Mouse (Mus musculus) intestine, embryonic 14.5 days (tissue): Measurements from ENCODE around the gene Kif24. TPM values are rescaled to one million over a fixed set of nuclear protein-coding genes. Genes with fewer than 3 reads are reported as not detected.

Experiments used
- ATAC-seq: fragments of 200-750 bp; cut with Nextera tagmentation; replicated peaks from 2 replicates; pipeline ENCODE4 v1.8.0; 2017; ENCODE audit warnings: low read depth, moderate number of reproducible peaks, moderate TSS enrichment, moderate library complexity; ENCODE audit not compliant: low FRiP score, low TSS enrichment
- DNase-seq: peaks from one replicate; pipeline ENCODE4 v3.0.0-alpha.2; 2018; ENCODE audit warnings: low spot score
- H3K27ac ChIP-seq: fragments of 300-500 bp; sonication (generic); 2 replicates; pipeline ENCODE4 v1.5.1; 2014; ENCODE audit warnings: low read depth, mild to moderate bottlenecking, control low read depth
- H3K27me3 ChIP-seq: fragments of 300-500 bp; sonication (generic); replicated peaks from 2 replicates; pipeline ENCODE4 v1.6.1; 2014; ENCODE audit warnings: low read length, control low read depth; ENCODE audit not compliant: control insufficient read depth, insufficient read depth
- H3K36me3 ChIP-seq: fragments of 300-500 bp; sonication (generic); 2 replicates; pipeline ENCODE4 v1.6.1; 2014; ENCODE audit warnings: low read length, control low read depth; ENCODE audit not compliant: control insufficient read depth, insufficient read depth
- H3K4me1 ChIP-seq: fragments of 300-500 bp; sonication (generic); replicated peaks from 2 replicates; pipeline ENCODE4 v1.6.1; 2014; ENCODE audit warnings: low read length, control low read depth, mixed read lengths; ENCODE audit not compliant: control insufficient read depth, insufficient read depth
- H3K4me2 ChIP-seq: fragments of 300-500 bp; sonication (generic); 2 replicates; pipeline ENCODE4 v1.6.1; 2014; ENCODE audit warnings: low read length
- H3K4me3 ChIP-seq: fragments of 300-500 bp; sonication (generic); 2 replicates; pipeline ENCODE4 v1.5.1; 2014; ENCODE audit warnings: low read depth, low read length, control low read depth, mixed read lengths
- H3K9ac ChIP-seq: fragments of 300-500 bp; sonication (generic); 2 replicates; pipeline ENCODE4 v1.6.1; 2014; ENCODE audit warnings: mild to moderate bottlenecking, low read length
- H3K9me3 ChIP-seq: fragments of 300-500 bp; sonication (generic); 2 replicates; pipeline ENCODE4 v1.6.1; 2016; ENCODE audit warnings: low read length, control low read depth; ENCODE audit not compliant: control insufficient read depth
- WGBS: fragments of 180-500 bp; shearing (Covaris S2); extraction: QIAGEN DNeasy Blood & Tissue Kit; methylation state at CpG from one replicate; pipeline ENCODE4 v1.1.7; 2014; 5-methylcytosine and 5-hydroxymethylcytosine counted together
- polyA plus RNA-seq: library from polyadenylated mRNA; unstranded; fragments of >200 nt; fragmentation: Nextera tagmentation; extraction: Ambion mirVana; gene quantifications from 2 replicates; pipeline ENCODE4 v1.2.1, GENCODE M21; 2014

The Kif24 gene
- polyA plus RNA-seq, 1 experiment from 2014 or later, result 5.9 TPM

DNA sequence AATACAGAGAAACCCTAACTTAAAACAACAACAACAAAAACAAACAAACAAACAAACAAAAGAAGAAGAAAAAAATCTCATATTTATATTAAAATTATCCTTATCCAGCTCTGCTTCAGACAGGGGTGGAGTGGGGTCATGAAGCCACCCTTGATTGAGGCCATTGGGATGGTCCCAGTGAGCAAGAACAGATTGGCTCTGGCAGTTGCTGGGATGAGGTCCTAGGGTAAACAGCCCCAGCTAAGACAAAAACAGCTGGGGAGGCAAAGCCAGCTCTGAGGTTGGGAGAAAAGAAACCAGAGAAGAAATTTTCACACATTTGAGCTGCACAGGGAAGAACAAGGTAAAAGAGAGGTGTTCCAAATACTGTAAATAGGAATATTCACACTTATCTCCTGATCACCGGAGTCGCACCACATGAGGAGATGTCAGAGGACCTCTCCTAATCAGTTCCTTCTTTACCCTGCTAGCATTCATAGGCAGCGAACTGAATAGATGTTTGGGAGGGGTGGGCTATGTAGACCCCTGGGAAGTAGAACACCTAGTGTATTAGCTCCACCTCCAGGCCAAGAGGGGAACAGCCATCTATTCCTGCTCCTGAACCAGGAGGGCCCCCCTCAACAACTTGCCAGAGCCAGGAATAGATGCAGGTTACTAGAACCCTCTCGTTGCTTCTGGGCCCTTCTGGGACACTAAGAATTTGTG is 14.2 kb upstream of the Kif24 start:
- ATAC-seq, result no peak
- H3K27ac ChIP-seq, result peak overlapping the region; percentile 23; the same call in 1 of the 2 replicates
- WGBS, result 72% methylated on average over 4 of the region's 4 CpGs

DNA sequence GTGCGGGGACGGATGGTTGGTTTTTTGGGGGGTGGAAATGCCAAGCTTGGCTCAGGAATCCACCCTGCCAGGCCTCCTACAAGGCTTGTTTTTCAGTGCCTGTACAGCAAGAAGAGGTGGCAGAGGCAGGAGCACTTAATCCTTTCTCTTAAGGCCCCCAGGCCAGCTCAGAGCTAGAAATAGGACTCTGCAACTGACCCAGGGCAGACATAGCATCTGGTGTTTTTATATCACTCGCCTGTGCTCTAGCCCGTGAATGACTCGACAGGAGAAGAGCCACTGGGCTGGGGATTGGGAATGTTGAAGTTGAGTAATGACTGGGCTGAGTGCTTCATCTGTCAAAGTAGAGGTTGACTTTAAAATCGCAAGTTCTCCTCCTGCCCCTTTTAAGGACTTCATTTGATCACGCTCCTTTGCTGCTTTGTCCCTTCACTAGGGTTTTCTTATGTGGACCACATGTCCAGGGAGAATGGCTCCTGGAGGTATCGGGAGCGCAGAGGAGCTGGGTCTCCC is 13.0 kb upstream of the Kif24 start:
- no peak overlapping the region for H3K4me2 ChIP-seq
- no peak for DNase-seq
- no peak overlapping the region for H3K9ac ChIP-seq
- no peaks in the 10 kb centered on the region for H3K27me3 ChIP-seq
- H3K4me1 ChIP-seq, result peaks cover 11% of the 10 kb centered on the region
- 82% methylated on average over 9 of the region's 9 CpGs for WGBS
- no peaks in the 10 kb centered on the region for H3K36me3 ChIP-seq
- no peaks in the 10 kb centered on the region for H3K9me3 ChIP-seq
- H3K27ac ChIP-seq, result no peak overlapping the region
- no peak for ATAC-seq
- no peak overlapping the region for H3K4me3 ChIP-seq

More for the DNA sequence above, 14.2 kb upstream of the Kif24 start:
- Histone ChIP-seq H3K36me3 (no peaks in the 10 kb centered on the region), H3K9ac (no peak overlapping the region), H3K4me3 (no peak overlapping the region), H3K4me1 (peaks cover 11% of the 10 kb centered on the region), H3K9me3 (no peaks in the 10 kb centered on the region), H3K27me3 (no peaks in the 10 kb centered on the region), H3K4me2 (no peak overlapping the region)
- no peak for DNase-seq

DNA sequence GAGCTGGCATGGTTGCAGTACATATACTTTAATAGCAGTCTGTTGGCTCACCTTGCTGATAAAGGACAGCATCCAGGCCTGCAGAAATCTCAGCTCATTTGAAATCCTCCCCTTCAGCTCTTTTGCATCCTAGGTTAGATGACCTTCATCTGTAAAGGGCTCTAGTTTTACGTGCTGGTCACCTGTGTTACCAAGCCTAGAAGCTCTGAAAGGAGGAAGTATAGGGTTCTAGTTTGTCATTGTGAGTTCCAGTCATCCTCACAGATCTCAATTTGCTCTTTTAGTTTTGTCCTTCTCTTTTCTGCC is 6.7 kb upstream of the Kif24 start:
- DNase-seq (no peak), ATAC-seq (no peak)
- no peaks in the 10 kb centered on the region for H3K9me3 ChIP-seq
- no peak overlapping the region for H3K27ac ChIP-seq
- no peaks in the 10 kb centered on the region for H3K27me3 ChIP-seq
- no peak overlapping the region for H3K4me3 ChIP-seq
- H3K36me3 ChIP-seq, result no peaks in the 10 kb centered on the region
- WGBS, result 89% methylated on average over 1 of the region's 1 CpGs
- H3K9ac ChIP-seq, result no peak overlapping the region
- H3K4me2 ChIP-seq, result no peak overlapping the region
- no peaks in the 10 kb centered on the region for H3K4me1 ChIP-seq

DNA sequence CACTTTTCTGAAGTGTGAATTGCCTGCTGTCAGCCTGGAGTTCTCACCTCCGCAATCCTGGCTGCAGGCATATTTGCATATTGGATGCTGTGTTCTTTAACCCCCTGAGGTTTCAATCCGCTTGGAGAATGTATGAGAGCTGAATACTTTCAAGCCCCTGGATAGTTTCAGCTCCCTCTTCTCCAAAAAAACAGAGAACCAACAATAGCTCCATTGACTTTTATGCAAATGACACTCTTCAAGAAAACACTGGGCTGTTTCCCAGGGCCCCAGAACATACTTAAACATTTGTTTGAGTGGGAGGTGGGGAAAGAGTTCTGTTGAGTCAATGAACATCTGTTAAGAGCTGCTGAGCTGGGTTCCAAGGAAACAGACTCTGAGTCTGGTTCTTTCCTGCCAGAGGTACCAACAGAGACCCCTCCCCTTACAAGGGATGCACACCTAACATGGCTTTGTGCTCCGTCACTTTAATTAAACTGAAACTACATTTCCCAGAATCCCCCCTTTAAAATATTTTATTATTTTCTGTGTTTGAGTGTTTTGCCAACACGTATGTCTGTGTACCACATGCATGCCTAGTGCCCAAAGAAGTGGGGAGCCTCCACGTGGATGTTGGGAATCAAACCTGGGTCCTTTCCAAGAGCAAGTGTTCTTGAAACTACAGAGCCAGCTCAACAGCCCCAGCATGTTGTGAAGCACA is 6.1 kb upstream of the Kif24 start:
- no peak overlapping the region for H3K9ac ChIP-seq
- H3K9me3 ChIP-seq, result no peaks in the 10 kb centered on the region
- no peak for ATAC-seq
- WGBS, result 49% methylated on average over 5 of the region's 5 CpGs
- no peaks in the 10 kb centered on the region for H3K36me3 ChIP-seq
- no peak overlapping the region for H3K27ac ChIP-seq
- no peak for DNase-seq
- H3K4me3 ChIP-seq, result no peak overlapping the region
- H3K27me3 ChIP-seq, result no peaks in the 10 kb centered on the region
- no peak overlapping the region for H3K4me2 ChIP-seq
- no peaks in the 10 kb centered on the region for H3K4me1 ChIP-seq

DNA sequence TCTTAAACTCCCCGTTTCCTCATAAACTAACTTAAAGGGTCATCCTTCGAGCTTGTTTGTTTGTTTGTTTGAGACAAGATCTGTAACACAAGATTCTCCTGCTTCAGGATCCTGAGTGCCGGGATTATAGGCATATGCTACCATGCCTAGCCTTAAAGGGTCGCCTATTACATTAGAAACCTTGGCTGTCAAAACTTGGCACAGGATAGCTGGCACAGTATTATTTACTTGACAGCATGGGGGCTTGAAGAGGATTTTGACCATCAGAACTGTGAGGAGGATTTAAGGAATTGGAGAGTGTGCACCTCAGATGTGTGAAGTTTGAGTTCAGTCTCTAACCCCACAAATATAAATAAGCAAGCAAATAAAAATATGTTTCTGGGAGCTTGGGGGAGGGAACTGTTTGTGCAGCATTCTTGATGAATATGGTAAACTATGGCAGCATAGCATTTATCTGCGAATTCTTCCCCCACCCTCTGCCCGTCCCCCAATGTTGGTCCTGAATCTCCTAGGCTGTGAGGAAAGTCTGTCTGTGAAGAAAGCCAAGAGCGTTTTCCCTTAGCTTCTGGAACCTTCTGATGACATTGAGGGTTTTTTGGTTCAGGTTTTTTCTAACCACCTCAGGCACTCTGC is 5.5 kb upstream of the Kif24 start:
- Histone ChIP-seq H3K4me1 (no peaks in the 10 kb centered on the region), H3K4me3 (no peak overlapping the region), H3K9me3 (no peaks in the 10 kb centered on the region), H3K4me2 (no peak overlapping the region), H3K27ac (no peak overlapping the region), H3K36me3 (no peaks in the 10 kb centered on the region), H3K9ac (no peak overlapping the region), H3K27me3 (no peaks in the 10 kb centered on the region)
- no peak for DNase-seq
- ATAC-seq, result no peak
- WGBS, result 62% methylated on average over 7 of the region's 7 CpGs

DNA sequence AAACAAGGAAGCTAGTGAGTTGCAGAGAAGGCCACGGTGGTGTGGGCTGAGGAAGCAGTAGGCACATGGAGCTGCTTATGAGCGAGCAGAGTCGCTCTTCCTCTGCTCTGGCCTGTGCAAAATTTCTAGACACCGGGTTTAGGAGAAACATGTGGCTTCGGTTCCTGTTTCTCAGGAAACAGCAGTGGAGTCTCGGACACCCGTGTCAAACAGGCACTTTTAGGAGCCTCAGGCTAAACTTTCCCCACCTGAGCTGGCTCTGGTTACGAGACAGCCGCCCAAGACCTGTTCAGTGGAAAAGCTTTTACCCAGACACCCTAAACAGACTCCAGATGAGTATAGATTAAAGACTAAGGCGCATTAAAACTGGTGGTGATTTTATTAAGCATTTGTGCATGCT is 4.5 kb upstream of the Kif24 start:
- Histone ChIP-seq H3K36me3 (no peaks in the 10 kb centered on the region), H3K4me2 (no peak overlapping the region), H3K9ac (no peak overlapping the region), H3K4me1 (no peaks in the 10 kb centered on the region), H3K9me3 (no peaks in the 10 kb centered on the region), H3K27me3 (no peaks in the 10 kb centered on the region), H3K27ac (no peak overlapping the region), H3K4me3 (no peak overlapping the region)
- no peak for DNase-seq
- no peak for ATAC-seq
- WGBS, result 86% methylated on average over 10 of the region's 10 CpGs

DNA sequence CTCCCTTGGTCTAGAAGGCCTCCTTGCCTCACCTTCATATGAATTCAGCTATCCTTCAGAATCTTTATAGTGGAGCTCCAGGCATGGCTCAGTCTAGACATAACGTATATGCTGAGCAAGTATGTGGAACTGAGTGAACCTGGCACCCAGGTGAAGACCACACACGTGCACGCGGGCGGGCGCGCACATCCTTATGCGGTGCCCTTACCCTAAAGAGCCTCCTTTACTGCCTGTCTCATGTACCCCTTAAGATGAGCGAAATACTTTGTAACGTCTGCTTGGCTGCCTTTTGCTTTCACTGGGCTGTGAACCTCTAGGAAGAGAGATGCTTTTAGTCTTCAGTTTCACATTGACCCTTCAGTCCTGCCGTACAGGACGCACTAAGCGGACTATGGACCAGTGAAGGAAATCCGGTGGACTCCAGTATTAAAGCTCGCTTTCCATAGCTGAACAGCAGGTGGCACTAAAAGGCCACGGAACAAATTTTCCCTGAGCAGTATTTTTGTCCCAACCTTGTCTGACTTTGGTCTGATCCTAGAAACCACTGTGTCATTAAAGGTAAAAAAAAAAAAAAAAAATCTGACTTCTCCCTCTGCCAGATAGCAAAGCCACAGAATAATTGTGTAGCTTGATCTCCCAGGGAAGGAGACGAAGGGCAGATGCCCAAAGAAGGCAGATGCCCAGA is 3.9 kb upstream of the Kif24 start:
- no peak overlapping the region for H3K9ac ChIP-seq
- peaks cover 5% of the 10 kb centered on the region for H3K4me1 ChIP-seq
- no peaks in the 10 kb centered on the region for H3K27me3 ChIP-seq
- no peak overlapping the region for H3K27ac ChIP-seq
- H3K36me3 ChIP-seq, result no peaks in the 10 kb centered on the region
- ATAC-seq (no peak), DNase-seq (peak; percentile 81)
- H3K4me3 ChIP-seq, result no peak overlapping the region
- no peaks in the 10 kb centered on the region for H3K9me3 ChIP-seq
- WGBS, result 60% methylated on average over 17 of the region's 17 CpGs
- no peak overlapping the region for H3K4me2 ChIP-seq

DNA sequence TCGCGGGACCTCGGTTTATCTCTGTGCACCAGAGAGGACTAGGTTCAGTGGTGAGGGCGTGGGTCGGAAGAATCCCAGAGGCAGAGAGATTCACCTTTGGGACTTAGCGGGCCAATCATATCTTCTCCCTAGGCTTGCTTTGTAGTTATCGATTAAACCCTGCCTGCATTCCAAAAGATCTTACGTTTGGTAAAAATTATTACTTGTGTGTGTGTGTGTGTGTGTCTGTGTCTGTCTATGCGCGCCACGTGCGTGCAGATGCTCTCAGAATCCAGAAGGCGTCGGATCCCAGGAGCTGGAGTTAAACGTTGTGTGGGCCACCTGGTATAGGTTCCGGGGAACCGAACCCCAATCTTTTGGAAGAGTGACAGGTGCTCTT is 589 bp upstream of the Kif24 start:
- peak overlapping the region; percentile 81 for H3K4me3 ChIP-seq
- H3K27me3 ChIP-seq, result no peaks in the 10 kb centered on the region
- peaks cover 9% of the 10 kb centered on the region for H3K4me1 ChIP-seq
- DNase-seq (no peak), ATAC-seq (no peak; the same call in 1 of the 2 replicates)
- 4% methylated on average over 17 of the region's 17 CpGs for WGBS
- no peaks in the 10 kb centered on the region for H3K9me3 ChIP-seq
- peak overlapping the region; percentile 60 for H3K9ac ChIP-seq
- peak overlapping the region; percentile 46 for H3K4me2 ChIP-seq
- no peaks in the 10 kb centered on the region for H3K36me3 ChIP-seq
- H3K27ac ChIP-seq, result peak overlapping the region; percentile 36; the same call in 1 of the 2 replicates
